Mouse (Mus musculus) mesoderm, embryonic 11.5 days (tissue): ENCODE results near the gene Zfp316.

Source experiments
- DNase-seq: peaks from one replicate; pipeline ENCODE4 v3.0.0-alpha.2; 2012; ENCODE audit warnings: low read depth, low spot score

The Zfp316 gene

GRCm38 (mm10) chr5:143222287-143222686, 47.5 kb downstream of the Zfp316 start:
- DNase-seq, result no peak

DNA sequence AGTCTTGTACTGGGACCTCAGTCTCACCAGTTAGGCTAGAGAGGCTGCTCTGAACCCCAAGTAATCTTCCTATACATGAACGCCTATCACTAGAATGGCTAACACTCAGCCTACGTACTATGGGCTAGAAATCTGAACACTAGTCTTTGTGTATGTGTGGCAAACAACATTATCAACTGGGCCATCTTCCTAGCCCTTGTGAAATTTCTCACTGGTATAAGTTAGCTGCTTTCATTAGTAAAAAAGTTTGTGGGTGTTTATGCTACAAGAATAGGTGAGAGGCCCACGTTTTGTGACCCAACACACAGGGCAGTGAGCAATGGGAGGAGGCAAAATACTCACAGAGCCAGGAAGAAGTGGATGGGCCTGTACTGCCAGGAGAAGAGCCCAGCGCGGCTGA, 48.8 kb downstream of the Zfp316 start:
- no peak for DNase-seq

DNA sequence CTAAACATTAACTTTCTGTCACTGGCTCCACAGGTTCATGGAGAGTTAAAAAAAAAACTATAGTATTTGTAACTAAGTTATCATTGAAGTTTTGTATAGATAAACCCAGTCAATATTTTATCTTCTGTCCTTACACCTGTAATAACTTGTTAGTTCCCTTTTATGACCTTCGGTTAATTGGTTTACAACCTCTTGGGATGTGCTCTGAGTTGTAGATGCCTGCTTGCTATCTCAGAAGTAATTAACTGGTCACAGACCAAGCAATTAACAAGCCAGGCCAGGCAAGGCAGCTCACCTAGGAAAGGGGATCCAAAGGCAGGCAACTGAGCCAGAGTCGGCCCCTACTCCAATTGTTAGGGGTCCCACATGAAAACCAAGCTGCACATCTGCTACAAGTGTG, 56.0 kb downstream of the Zfp316 start:
- DNase-seq, result no peak

GRCm38 (mm10) chr5:143205015-143205414, 64.8 kb downstream of the Zfp316 start:
- DNase-seq, result no peak
